Mouse (Mus musculus): ENCODE results near the gene Mrln.
A peak's percentile ranks its signal among the peaks of the same experiment; 100 is the strongest.

Mrln gene

DNA sequence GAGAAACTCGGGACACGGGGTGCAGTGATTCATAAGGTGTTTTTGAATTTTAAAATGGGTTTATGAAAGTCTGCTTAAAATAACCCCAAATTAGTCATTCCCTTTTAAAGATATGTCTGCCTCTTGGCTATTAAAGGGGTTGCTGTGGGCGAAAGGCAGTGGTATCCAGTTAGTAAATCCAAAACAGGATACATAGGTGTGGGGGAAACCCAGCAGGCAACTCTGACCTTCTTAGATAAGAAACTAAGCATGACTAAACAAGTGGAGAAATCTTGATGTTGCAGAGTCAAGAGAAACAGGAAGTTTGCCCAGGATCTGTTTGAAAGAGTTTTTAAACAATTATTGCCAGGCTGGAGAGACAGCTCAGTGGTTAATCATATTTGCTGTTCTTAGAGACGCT is 52.6 kb downstream of the Mrln start:
- no peak for DNase-seq

DNA sequence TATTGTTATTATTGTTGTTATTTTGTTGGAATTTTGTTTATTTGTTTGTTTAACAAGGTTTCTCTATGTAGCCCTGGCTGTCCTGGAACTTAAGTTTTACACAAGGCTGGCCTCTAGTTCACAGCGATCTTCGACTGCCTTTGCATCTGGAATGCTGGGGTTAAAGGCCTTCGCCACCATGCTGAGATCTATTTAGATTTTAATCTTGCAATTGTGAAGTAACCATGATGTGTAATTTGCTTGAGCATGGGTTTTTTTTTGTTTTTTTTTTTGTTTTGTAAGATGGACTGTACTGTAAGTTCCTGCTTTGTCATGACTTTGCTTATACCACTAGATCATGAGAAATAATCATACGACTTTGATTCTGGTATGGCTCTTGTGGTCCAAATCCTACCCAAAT is 56.4 kb downstream of the Mrln start:
- DNase-seq, result no peak

DNA sequence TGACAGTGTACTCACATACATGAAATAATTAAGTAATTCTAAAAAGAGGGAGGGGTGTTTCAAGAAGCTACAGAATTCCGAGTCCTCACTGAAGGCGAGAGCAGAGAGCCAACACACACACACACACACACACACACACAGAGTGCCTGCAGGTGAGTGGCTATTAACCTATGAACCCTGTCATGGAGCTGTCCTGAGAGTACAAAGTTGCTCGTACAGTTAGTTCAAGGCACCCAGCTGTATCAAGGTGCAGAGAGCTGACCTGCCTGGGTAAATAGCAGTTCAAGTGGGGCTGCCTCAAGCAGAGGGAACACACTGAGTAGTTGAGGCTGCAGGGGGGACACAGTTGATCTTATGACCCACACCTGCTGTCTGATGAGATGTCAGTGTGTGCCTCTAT is 57.6 kb downstream of the Mrln start:
- peak; percentile 73 to 87 for DNase-seq

DNA sequence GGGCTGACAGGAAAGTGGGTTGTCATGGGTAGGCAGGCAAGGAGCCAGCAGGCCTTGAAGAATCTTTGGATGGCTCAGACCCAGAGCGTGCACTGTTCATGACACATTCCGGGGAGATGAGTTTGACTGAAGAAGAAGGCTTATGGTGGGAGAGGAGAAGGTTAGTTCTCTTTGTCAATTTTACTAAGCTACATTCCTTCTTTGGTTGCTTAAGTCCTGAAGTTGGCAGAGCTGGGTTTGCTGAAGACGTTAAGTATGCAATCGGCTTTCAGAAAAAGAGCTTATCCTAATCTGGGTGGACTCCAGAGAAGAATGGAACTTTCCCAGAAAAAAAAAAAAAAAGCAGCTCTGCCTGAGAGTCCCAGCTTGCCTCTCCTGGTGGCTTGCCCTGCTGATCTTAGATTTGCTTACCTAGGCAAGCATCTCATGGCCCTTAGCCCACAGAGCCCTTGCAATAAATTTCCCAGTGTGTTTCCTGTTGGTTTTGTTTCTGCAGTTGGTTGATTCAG is 59.3 kb downstream of the Mrln start:
- DNase-seq, result peak; percentile 52 to 79

DNA sequence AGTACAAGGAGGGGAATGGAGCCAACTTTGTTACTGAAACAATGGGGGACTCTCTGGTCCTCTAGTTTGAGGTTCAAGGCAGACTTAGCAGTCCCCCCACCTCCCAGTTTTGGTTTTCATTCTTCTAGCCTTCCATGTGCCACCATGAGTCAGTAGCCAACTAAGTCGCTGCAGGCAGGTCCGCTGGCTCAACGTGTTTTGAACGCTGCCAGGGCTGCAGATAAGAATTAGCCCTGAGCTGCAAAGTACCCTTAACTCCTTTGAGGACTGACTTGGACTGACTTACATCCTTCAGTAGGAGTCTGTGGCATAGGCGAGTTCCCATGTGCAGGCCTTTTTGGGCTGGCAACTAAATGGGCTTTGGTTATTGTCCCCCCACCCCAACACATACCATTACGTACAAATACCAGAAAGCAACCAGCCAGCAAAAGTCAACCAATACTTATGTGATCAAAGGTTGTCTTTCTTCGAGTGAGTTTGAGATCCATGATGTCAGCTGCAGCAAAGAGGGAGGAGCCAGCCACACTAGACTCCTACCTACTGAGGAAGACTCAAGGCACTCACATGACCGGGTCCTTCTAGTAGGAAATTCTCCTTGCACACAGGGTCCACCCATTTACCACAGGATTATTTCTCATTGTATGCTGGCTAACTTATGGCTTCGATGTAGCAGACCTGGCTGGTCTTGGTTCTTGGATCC is 60.0 kb downstream of the Mrln start:
- peak in 1 of 2 experiments; percentile 20 for DNase-seq

DNA sequence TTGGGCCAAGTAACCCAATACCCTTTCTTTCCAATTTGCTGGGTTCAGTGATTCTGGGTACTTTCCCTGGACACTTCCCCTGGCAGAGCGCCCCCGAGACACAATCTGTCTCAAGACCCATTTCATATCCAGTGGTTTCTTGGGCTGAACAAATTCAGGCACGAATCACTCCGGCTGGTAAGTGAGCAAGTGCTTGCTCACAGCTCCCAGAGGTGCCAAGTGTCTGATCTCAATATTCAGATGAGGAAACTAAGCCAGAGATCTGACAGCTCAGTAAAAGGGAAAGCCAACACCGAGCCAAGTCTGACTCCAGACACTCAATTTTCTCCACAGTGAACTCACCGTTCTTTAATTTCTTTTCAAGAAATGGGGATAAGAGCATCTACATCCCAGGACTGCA is 62.0 kb downstream of the Mrln start:
- DNase-seq, result no peak

DNA sequence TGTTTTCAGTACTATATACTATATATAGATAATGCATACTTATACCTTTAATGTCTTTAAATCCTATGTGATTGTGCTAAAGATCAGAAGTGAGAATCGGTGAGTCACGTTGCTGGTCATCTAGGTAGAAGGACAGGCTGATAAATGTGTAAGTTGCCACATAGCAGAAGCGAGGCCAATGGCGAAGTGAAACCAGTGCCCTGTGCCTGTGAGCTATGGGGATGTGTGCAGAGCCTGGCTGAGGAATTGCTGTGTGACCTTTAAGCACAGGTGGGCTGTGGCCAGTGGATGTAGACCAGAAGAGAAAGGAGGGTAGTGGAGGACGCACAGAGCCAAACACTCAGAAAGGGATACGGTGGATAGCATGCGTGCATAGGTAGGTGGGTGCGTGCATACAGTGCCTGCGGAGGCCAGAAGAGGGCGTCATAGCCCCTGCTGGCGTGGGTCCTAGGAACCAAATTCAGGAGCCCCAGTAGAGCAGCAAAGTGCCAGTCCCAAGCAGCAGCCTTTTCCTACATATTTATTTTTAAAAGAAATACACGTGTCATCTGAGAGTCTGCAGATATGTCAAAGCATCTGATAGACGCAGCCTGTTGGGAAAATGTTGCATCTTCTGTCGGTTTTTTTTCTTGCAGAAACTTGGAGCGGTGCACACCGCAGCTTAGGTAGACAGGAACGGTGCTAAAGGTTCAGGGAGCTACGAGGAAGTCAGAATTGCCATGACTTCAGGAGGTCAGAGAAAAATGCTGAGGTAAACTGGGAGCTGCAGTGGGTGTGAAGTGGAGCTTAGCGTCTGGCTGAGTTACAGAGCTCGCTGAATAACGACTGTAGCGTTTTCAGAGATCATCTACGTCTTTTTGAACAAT is 64.3 kb downstream of the Mrln start:
- no peak for DNase-seq
